Mouse (Mus musculus) duodenum, adult 2 months (tissue): ENCODE results near the gene Ces2c. TPM values are rescaled to one million over a fixed set of nuclear protein-coding genes. Genes with fewer than 3 reads are reported as not detected.

Experiments used
- polyA plus RNA-seq: library from polyadenylated mRNA; depleted of rRNA; stranded (reverse); fragments of >200 nt; gene quantifications from 2 replicates; pipeline ENCODE4 v1.2.3, GENCODE M21; 2012; ENCODE audit warnings: low replicate concordance; rRNA removed

The Ces2c gene
- polyA plus RNA-seq, result 256 and 442 TPM in 2 replicates

DNA sequence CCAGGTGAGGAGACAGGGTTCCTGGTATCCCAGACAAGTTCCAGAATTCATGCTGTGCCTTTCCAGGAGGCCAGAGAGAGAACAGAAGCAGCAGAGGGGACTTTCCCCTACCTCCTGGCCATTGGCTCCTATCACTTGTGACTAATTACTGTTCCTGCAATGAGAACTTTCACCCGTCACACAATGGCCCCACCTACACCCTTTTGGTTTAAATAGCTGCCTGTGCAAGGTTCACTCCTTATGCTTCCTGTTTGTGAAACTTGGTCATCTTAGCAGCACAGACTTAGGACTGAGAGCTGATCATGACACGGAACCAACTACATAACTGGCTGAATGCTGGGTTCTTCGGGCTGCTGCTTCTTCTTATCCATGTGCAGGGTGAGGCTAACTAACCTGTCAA is at the start of gene Ces2c:
Gene Ces2c (plus strand): TSS at position 238 of the 400 bp plus-strand sequence.

GRCm38 (mm10) chr8:104831440-104831839 is 15.4 kb upstream of the Ces2c start, which contains the start of gene Ces2b:
Ces2b (plus strand) TSS chr8:104831572.

Other genes with a start within 250 kb of the Ces2c start
- gene Cdh16, start 222.7 kb upstream of the Ces2c start, polyA plus RNA-seq, result not detected in 2 replicates
- gene Rrad, start 215.7 kb upstream of the Ces2c start, polyA plus RNA-seq, result 5.5 TPM in 2 replicates
- gene Ciao2b, start 205.1 kb upstream of the Ces2c start, polyA plus RNA-seq, result 31.2 and 56.2 TPM in 2 replicates
- 261 and 444 TPM in 2 replicates for gene Ces2a, start 113.1 kb upstream of the Ces2c start, polyA plus RNA-seq
- 1.4 and 11.3 TPM in 2 replicates for gene Ces2b, start 15.5 kb upstream of the Ces2c start, polyA plus RNA-seq
- 386 and 876 TPM in 2 replicates for gene Ces2e, start 79.2 kb downstream of the Ces2c start, polyA plus RNA-seq
- 0.11 and 0.20 TPM in 2 replicates for gene Ces2f, start 100.3 kb downstream of the Ces2c start, polyA plus RNA-seq
- 15.2 and 68.9 TPM in 2 replicates for gene Ces2g, start 114.7 kb downstream of the Ces2c start, polyA plus RNA-seq
- gene Ces2h, start 153.8 kb downstream of the Ces2c start, polyA plus RNA-seq, result 1.2 and 1.4 TPM in 2 replicates
- 0.59 and 1.7 TPM in 2 replicates for gene Ces3a, start 201.5 kb downstream of the Ces2c start, polyA plus RNA-seq
- 0.22 TPM in 1 of 2 replicates, not detected in the other for gene Ces3b, start 236.7 kb downstream of the Ces2c start, polyA plus RNA-seq